Mouse (Mus musculus) olfactory bulb, adult 2 months (tissue): ENCODE data around the gene Sptbn1.

Experiments used
- CTCF ChIP-seq: fragments of 200-500 bp; IDR thresholded peaks from 2 replicates; pipeline ENCODE4 v1.5.1; 2012; ENCODE audit warnings: low read depth, mild to moderate bottlenecking, low read length, moderate library complexity; ENCODE audit not compliant: insufficient read depth
- POLR2A ChIP-seq: fragments of 200-500 bp; IDR thresholded peaks from 2 replicates; pipeline ENCODE4 v1.6.1; 2012; ENCODE audit warnings: mild to moderate bottlenecking, low read depth, low read length, moderate library complexity; ENCODE audit not compliant: insufficient read depth

GRCm38 (mm10) chr11:30246161-30246560, 21.8 kb downstream of the Sptbn1 start:
- TF ChIP-seq POLR2A: no peak
- TF ChIP-seq CTCF: no peak
